Mouse (Mus musculus): ENCODE results near the gene Gpatch2.
A peak's percentile ranks its signal among the peaks of the same experiment; 100 is the strongest.

Gpatch2 gene

DNA sequence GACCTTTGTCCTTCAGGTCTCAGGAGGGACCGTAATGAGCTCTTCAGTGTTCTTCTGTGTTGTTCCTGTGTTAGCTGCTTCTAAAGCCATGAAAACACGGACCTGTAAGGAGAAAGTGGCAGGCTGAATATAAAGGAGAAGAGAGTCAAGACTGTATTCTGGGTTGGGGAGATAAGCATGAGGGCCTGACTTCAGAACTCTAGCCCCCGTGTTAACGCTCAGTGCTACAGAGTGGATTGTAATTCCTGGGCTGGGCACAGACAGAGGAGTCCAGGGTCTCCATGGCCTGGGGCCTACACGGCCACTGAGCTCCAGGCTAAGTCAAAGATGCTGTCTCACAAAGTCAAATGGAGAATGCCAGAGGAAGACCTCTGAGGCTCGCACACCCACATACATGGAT lies 132.3 kb downstream of the Gpatch2 start:
- no peaks in the 10 kb centered on the region for H3K27me3 ChIP-seq (ENCODE audit: control insufficient read depth, insufficient read depth, low read length, poor library complexity, severe bottlenecking)
- H3K36me3 ChIP-seq (ENCODE audit: control insufficient read depth, insufficient read depth, low read length, poor library complexity, severe bottlenecking), result no peaks in the 10 kb centered on the region
- no peak for DNase-seq (ENCODE audit: low read depth, low spot score)

DNA sequence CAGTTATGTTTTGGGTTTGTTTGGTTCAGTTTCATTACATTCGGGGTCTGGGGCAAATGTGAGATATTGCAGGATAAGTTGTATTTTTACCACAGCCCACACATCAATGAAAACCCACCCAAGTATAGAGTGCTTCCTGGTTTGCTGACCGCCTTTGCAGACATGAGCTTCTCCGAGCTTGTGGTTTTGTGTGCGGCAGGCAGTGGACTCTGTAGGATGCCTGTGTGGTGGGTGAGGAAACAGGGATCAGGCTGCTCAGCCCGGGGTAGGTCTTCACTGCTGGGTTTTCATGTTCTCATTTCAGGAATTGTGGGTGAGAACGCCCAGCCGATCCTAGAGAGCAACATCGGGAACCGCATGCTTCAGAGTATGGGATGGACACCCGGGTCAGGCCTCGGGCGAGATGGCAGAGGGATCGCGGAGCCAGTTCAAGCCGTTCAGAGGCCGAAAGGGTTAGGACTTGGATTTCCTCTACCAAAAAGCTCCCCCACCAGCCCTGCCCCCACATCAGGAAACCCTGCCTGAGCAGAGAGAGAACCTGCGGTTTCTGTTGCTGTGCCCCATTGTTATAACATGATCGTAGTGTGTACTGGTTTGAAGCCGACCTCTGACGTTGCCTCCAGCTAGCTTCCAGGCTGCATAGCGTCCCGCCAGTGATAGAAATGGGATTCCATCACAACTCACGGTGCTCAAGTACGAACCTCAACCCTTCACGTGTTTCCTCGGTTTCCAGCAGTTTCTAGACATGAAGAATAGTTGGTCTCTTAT lies 132.9 kb downstream of the Gpatch2 start:
- Histone ChIP-seq H3K36me3 (ENCODE audit: control insufficient read depth, insufficient read depth, low read length, poor library complexity, severe bottlenecking) (no peaks in the 10 kb centered on the region), H3K27me3 (ENCODE audit: control insufficient read depth, insufficient read depth, low read length, poor library complexity, severe bottlenecking) (no peaks in the 10 kb centered on the region)
- DNase-seq (ENCODE audit: low read depth, low spot score), result peak; percentile 43

DNA sequence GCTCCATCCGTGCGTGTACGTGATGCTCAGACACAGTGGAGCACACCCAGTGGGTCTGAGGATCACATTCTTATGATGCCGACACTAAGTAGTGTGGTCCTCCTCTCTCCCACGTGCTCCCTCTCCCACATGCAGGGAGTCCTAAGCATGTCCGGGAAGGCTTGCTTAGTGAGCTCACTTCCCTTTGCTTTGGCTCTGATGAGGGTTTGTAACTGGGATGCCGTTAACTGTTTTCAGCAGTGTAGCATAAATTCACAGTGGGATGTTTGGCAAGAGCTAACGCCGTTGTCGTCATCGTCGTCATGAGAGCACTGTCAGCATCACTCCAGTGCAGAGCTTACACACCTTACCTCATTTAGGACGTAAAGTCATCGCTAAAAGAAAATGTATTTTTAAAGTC lies 133.6 kb downstream of the Gpatch2 start:
- DNase-seq (ENCODE audit: low read depth, low spot score), result no peak
- H3K27me3 ChIP-seq (ENCODE audit: control insufficient read depth, insufficient read depth, low read length, poor library complexity, severe bottlenecking), result no peaks in the 10 kb centered on the region
- H3K36me3 ChIP-seq (ENCODE audit: control insufficient read depth, insufficient read depth, low read length, poor library complexity, severe bottlenecking), result no peaks in the 10 kb centered on the region

DNA sequence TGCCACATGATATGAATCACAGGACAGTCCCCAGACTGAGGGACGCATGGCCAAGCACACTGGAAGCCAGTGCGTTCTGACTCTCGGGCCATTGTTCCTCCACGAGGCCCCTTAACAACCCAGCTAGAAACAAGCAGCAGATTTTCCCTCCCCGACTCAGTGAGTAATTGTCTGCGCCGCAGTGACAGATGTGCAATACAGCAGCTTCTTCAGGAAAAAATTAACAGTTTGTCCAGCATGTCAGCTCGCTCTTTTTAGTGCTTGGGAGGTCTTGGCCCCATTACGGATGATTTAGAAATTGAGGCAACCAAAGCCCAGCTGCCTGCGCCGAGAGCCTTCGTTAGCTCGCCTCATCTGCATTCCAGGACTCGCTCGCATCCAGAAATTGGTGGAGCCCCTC lies 140.9 kb downstream of the Gpatch2 start:
- no peak for DNase-seq (ENCODE audit: low read depth, low spot score)

DNA sequence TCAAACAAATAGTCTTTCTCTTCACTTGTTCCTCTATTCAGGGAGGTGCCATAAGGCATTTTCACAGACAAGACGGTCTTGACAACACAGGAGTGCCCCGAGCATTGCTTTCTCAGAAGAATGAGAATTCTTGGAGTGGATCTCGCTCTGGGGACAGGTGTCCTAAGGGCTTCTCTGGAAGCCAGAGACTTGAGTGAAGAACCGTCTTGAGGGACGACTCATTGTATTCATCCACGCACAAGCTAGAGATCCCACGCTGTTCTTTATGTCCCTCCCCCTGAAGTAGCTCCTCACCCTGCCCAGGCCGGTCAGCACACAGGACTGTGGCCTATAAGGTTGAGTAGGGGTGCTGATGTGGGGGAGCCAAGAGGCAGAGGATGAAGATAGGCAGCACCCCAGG lies 141.6 kb downstream of the Gpatch2 start:
- Histone ChIP-seq H3K27me3 (ENCODE audit: control insufficient read depth, insufficient read depth, low read length, poor library complexity, severe bottlenecking) (no peaks in the 10 kb centered on the region), H3K36me3 (ENCODE audit: control insufficient read depth, insufficient read depth, low read length, poor library complexity, severe bottlenecking) (no peaks in the 10 kb centered on the region)
- no peak for DNase-seq (ENCODE audit: low read depth, low spot score)

More for the DNA sequence above, 140.9 kb downstream of the Gpatch2 start:
- no peaks in the 10 kb centered on the region for H3K36me3 ChIP-seq (ENCODE audit: control insufficient read depth, insufficient read depth, low read length, poor library complexity, severe bottlenecking)
- no peaks in the 10 kb centered on the region for H3K27me3 ChIP-seq (ENCODE audit: control insufficient read depth, insufficient read depth, low read length, poor library complexity, severe bottlenecking)

DNA sequence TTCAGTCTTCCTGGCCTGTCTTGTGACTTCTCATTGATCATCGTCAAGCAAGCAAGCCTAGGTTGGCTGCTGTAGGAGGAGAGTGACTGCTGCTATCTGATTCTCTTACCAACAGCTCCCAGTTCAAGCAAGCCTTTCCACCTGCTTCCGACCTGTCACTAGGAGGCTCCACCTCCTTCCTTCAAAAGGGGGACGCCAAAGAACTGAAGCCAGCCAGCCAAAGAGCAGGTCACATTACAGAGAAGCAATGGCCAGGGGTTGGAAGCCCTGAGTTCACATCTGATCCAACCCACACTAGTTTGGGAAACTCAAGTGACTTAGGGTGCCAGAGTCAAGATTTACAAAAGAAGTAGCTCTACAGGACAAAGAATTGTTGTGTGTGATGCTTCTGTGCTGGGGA lies 144.9 kb downstream of the Gpatch2 start:
- DNase-seq (ENCODE audit: low read depth, low spot score), result no peak
- Histone ChIP-seq H3K36me3 (ENCODE audit: control insufficient read depth, insufficient read depth, low read length, poor library complexity, severe bottlenecking) (no peaks in the 10 kb centered on the region), H3K27me3 (ENCODE audit: control insufficient read depth, insufficient read depth, low read length, poor library complexity, severe bottlenecking) (no peaks in the 10 kb centered on the region)

DNA sequence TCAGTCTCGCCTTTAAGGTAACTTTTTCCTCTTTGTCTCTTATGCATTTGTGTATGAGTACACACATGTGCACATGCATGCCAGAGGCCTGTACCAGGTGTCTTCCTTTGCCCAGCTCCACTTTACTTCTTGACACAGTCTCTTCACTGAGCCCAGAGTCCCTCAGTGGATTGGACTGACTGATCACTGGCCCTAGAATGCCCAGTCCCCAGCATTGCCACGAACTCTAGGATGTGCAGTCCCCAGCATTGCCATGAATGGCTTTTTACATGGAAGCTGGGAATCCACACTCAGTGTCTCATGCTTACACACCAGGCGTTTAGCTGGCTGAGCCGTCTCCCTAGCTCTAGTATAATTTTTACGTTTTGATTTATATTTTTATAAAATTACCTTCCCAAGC lies 147.2 kb downstream of the Gpatch2 start:
- H3K27me3 ChIP-seq (ENCODE audit: control insufficient read depth, insufficient read depth, low read length, poor library complexity, severe bottlenecking), result no peaks in the 10 kb centered on the region
- H3K36me3 ChIP-seq (ENCODE audit: control insufficient read depth, insufficient read depth, low read length, poor library complexity, severe bottlenecking), result no peaks in the 10 kb centered on the region
- no peak for DNase-seq (ENCODE audit: low read depth, low spot score)

DNA sequence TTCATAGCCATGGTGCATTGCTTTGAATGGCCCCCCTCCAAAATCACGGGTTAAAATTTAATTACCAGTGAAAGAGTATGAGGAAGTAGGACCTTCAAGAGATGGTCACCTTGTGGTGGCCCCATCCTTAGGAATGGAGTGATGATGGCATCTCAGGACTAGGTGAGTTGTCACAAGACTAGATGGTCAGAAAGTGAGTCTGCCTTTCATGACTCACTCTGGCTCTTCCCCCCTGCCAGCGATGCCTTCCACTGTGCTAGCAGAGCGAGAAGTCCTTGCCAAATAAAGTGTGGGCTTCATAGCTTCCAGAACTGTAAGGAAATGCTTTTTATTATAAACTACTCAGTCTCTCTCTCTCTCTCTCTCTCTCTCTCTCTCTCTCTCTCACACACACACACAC lies 150.1 kb downstream of the Gpatch2 start:
- no peak for DNase-seq (ENCODE audit: low read depth, low spot score)

DNA sequence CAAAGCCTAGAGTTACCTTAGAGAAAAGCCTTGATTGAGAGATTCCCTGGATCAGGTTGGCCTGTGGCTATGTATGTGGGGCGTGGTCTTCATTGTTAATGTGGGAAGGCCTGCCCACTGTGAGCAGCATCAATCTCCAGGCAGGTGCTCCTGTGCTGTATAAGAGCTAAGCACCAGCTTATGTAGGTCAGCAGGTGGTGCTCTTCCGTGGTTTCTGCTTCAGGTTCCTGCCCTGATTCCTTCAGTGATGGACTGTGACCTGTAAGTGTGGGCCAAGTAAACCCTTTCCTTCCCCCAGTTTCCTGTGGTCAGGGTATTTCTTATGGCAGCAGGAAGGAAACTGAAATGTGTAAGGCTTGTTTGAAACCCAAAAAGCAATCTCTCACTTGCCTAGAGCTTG lies 151.5 kb downstream of the Gpatch2 start:
- Histone ChIP-seq H3K27me3 (ENCODE audit: control insufficient read depth, insufficient read depth, low read length, poor library complexity, severe bottlenecking) (no peaks in the 10 kb centered on the region), H3K36me3 (ENCODE audit: control insufficient read depth, insufficient read depth, low read length, poor library complexity, severe bottlenecking) (no peaks in the 10 kb centered on the region)
- peak; percentile 76 for DNase-seq (ENCODE audit: low read depth, low spot score)

More for the DNA sequence above, 150.1 kb downstream of the Gpatch2 start:
- Histone ChIP-seq H3K36me3 (ENCODE audit: control insufficient read depth, insufficient read depth, low read length, poor library complexity, severe bottlenecking) (no peaks in the 10 kb centered on the region), H3K27me3 (ENCODE audit: control insufficient read depth, insufficient read depth, low read length, poor library complexity, severe bottlenecking) (no peaks in the 10 kb centered on the region)

DNA sequence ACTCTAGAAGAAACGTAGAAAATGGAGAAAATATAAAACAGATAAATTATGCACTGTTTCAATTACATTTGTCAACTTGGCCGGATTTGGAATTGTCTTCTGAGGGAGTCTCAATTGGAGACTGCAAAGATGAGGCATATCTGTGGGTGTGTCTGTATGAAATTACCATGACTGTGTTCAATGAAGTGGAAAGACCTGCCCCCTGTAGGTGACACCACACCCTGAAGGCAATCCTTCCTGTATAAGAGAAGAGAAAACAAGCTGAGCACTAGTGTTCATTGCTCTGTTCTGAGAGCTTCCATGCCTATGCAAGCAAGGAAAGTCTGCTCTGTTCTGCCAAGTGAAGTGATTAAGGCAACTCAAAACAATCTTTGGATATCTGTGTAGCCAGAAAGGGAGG lies 153.7 kb downstream of the Gpatch2 start:
- no peaks in the 10 kb centered on the region for H3K27me3 ChIP-seq (ENCODE audit: control insufficient read depth, insufficient read depth, low read length, poor library complexity, severe bottlenecking)
- H3K36me3 ChIP-seq (ENCODE audit: control insufficient read depth, insufficient read depth, low read length, poor library complexity, severe bottlenecking), result no peaks in the 10 kb centered on the region
- DNase-seq (ENCODE audit: low read depth, low spot score), result peak; percentile 59

DNA sequence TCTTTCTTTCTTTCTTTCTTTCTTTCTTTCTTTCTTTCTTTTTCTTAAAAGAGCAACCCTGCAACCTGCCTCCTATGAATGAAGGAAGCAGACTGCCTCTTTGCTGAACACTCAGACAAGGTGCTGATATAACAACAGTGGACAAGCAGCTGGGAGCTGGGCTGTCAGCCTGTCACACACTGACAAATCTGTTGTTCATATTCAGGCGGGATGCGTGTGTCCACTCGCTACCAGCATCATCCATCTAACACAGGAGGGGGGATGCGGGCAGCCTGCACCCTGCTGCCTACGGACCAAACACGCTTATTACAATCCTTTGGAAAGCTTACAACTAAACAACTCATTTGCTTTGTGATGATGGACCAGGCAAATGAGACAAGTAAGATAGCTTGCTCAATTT lies 158.2 kb downstream of the Gpatch2 start:
- no peak for DNase-seq (ENCODE audit: low read depth, low spot score)
- no peaks in the 10 kb centered on the region for H3K36me3 ChIP-seq (ENCODE audit: control insufficient read depth, insufficient read depth, low read length, poor library complexity, severe bottlenecking)
- no peaks in the 10 kb centered on the region for H3K27me3 ChIP-seq (ENCODE audit: control insufficient read depth, insufficient read depth, low read length, poor library complexity, severe bottlenecking)

DNA sequence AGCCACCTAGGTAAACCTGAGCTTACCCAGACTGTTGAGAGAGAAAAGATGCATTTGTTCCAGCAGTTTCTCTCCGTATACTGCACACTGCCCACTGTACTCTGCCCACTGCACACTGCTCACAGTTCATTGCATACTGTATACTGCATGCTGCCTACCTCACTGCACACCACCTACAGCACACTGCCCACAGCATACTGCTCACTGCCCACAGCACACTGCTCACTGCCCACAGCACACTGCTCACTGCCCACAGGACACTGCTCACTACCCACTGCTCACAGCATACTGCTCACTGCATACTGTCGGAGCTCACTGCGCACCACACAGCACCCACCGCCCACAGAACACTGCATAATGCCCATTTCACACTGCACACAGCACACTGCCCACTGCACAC lies 159.1 kb downstream of the Gpatch2 start:
- Histone ChIP-seq H3K36me3 (ENCODE audit: control insufficient read depth, insufficient read depth, low read length, poor library complexity, severe bottlenecking) (no peaks in the 10 kb centered on the region), H3K27me3 (ENCODE audit: control insufficient read depth, insufficient read depth, low read length, poor library complexity, severe bottlenecking) (no peaks in the 10 kb centered on the region)
- no peak for DNase-seq (ENCODE audit: low read depth, low spot score)

DNA sequence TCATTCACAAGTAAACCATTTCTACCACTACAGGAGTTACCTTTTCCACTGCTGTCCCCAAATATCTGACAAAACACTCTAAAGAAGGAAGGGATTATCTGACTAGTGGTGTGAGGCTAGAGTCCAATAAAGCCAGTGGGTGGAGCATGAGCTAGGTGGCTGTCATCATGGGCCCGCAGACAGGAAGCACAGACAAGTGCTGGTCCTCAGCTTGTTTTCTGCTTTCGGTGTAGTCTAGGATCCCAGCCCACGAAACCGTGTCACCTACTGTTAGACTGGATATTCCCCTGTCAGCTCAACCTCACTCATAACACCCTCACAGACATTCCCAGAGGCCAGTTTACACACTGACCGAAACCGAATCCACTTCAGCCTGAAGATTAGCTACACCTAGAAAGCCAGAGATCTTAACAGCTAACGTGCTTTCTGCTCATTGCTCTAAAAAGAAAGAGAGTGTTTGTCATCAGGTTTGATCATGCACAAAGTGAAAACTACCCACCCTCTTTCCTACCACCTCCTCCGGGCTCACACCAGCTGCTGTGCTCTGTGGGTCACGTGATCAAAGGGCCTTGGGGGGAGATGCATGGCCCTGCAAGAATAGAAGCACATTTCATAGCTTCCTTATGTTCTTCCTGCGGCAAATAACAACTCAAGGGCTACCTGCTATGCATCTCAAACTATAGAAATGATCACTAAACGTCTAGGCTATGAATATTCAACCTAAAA lies 161.8 kb downstream of the Gpatch2 start:
- peak; percentile 74 for DNase-seq (ENCODE audit: low read depth, low spot score)
- H3K36me3 ChIP-seq (ENCODE audit: control insufficient read depth, insufficient read depth, low read length, poor library complexity, severe bottlenecking), result no peaks in the 10 kb centered on the region
- no peaks in the 10 kb centered on the region for H3K27me3 ChIP-seq (ENCODE audit: control insufficient read depth, insufficient read depth, low read length, poor library complexity, severe bottlenecking)

DNA sequence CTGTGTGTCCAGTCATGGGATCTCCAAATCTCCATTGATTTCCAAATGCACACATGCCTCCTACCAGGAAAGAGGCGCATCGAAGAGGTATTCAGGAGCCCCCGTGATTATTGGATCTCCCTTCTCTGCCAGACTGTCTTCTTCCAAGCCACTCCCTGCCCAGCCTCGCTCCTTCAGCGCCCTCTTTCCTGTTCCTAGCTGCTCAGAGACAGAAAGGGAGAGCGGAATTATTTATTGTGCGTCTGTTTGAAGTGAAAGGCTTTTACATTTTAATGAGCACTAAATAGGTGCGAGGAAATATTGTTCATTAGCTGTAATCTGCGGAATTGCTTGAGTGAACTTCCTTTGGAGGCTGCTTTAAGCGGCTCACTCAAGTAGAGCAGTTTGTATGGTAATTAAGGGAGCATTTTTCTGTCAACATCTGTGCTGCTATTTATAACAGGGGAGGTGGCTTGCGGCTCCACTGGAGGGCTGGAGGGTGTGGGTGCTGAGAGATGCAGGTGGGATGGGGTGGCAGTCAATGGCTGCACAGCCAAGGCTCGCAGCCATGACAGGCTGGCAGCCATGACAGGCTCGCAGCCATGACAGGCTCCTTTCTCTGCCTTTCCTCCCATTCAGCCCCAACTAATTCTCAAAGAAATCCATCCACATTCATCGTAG lies 162.7 kb downstream of the Gpatch2 start:
- no peaks in the 10 kb centered on the region for H3K36me3 ChIP-seq (ENCODE audit: control insufficient read depth, insufficient read depth, low read length, poor library complexity, severe bottlenecking)
- DNase-seq (ENCODE audit: low read depth, low spot score), result peak; percentile 67

DNA sequence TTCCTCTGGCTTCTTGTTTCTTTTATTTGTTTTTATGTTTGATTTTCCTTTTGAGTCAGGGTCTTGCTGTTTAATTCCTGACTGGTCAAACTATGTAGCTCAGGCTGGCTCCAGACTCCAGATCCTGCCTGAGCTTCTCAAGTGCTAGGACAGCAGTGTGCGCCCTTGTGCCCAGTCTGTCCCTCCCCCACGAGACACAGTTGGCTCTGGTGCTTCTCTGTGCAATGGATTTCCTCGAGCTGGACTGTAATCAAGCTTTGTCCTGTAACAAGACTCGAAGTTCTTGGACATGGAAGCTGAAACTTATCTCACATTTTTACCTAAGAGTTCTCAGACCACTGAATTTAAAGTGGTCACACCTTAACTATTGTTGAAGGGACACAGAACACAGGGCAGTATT lies 174.2 kb downstream of the Gpatch2 start:
- Histone ChIP-seq H3K27me3 (ENCODE audit: control insufficient read depth, insufficient read depth, low read length, poor library complexity, severe bottlenecking) (no peaks in the 10 kb centered on the region), H3K36me3 (ENCODE audit: control insufficient read depth, insufficient read depth, low read length, poor library complexity, severe bottlenecking) (no peaks in the 10 kb centered on the region)
- DNase-seq (ENCODE audit: low read depth, low spot score), result no peak

More for the DNA sequence above, 162.7 kb downstream of the Gpatch2 start:
- no peaks in the 10 kb centered on the region for H3K27me3 ChIP-seq (ENCODE audit: control insufficient read depth, insufficient read depth, low read length, poor library complexity, severe bottlenecking)

Measured in splenic B cell, adult 2 months (primary cell).